Mouse (Mus musculus) left cerebral cortex, postnatal 4 days (tissue): ENCODE data around the gene Iqcj. TPM values are rescaled to one million over a fixed set of nuclear protein-coding genes. Genes with fewer than 3 reads are reported as not detected.

Experiments
- DNase-seq: peaks from one replicate; pipeline ENCODE4 v3.0.0-alpha.2; 2022
- intact Hi-C: fragments of 180-260 bp; cut with DNase I; formaldehyde crosslinking; loops from one replicate; pipeline ENCODE4 v1.15.1; 2025
- total RNA-seq, 2 experiments: library from RNA; stranded (reverse); gene quantifications; 2 replicates each; pipeline ENCODE4 v1.2.3; 2021

Gene Iqcj
- total RNA-seq, 2 experiments from 2014 or later = 3.0 to 4.1 TPM

- DNase-seq = peak; percentile 82
- intact Hi-C loops = no loop called here
These were observed 60.5 kb downstream of the Iqcj start for GRCm38 (mm10) chr3:67952517-67952940.

- intact Hi-C loops = no loop called here
- DNase-seq = no peak
These were observed 62.5 kb downstream of the Iqcj start for GRCm38 (mm10) chr3:67954459-67955065.

DNA sequence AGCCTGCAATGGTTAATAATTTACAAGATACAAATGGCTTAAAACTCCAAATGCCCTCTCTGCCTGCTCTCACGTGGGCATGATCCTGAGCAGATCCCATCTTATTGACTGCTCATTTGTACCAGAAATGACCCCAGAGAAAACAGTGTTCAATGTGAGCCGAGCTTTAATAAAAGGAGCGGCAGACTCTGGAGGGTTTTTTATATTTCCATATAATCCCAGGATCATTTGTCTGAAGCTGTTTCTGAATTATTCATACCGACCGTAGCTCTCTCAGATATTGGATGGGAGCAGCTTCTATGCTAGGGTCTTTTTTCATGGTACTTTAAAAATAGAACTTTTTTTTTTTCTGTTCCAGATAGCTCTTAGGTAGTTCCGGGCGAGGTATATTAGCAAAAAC is 67.7 kb downstream of the Iqcj start:
- DNase-seq = no peak
- intact Hi-C loops = no loop called here

DNA sequence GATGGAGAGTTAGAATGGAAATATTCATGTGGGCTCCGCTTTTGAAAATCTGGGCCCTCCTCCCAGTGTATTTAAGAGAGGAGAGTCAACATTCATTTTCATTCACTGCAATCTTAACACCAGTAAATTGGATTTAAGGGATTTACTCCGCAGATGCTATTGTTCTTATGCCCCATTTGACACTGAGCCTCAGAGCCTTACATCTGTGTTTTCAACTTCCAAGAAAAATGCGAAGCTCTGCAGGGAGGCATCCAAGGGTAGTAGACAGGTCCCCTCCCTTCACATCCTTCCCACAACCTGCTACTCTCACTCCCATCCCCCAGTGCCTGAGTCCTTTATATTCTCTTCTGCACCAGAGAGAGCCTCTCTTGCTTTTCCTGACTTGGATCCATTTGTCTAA is 68.1 kb downstream of the Iqcj start:
- intact Hi-C loops = no loop called here
- DNase-seq = no peak

GRCm38 (mm10) chr3:67960727-67961126 is 68.7 kb downstream of the Iqcj start:
- intact Hi-C loops = no loop called here

DNA sequence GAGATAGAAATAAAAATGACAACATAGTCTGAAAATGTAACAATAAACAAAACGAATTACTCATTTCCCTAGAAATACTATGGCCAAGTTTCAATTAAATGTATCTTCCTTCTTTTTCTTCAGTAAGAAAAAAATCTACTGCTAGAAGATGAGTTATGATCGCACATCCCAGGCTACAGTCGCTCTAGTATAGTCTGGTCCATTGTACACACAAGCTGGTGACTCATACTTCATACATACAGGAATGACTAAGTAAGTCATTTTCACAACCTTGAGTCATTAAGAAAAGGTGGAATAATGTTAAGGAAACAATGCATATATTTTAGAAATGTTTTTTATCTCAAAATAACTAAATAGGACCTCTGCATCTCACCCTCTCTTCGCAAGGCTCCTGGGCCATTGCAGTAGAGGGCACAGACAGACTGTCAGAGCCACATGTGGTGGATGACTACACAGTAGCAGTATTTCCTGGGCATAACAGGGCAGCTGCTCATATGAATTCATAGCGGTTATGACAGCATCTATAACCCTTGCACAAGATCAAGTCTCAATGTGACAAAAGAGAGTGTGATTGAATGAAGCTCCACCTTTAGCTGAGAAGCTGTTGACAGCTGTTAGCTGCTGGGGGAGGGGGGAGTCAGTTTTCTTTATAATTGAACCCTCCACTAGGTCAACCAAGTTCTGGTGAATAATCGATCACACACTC is 70.1 kb downstream of the Iqcj start:
- no peak for DNase-seq
- intact Hi-C loops = no loop called here

More at GRCm38 (mm10) chr3:67960727-67961126, 68.7 kb downstream of the Iqcj start:
- DNase-seq = peak; percentile 49

DNA sequence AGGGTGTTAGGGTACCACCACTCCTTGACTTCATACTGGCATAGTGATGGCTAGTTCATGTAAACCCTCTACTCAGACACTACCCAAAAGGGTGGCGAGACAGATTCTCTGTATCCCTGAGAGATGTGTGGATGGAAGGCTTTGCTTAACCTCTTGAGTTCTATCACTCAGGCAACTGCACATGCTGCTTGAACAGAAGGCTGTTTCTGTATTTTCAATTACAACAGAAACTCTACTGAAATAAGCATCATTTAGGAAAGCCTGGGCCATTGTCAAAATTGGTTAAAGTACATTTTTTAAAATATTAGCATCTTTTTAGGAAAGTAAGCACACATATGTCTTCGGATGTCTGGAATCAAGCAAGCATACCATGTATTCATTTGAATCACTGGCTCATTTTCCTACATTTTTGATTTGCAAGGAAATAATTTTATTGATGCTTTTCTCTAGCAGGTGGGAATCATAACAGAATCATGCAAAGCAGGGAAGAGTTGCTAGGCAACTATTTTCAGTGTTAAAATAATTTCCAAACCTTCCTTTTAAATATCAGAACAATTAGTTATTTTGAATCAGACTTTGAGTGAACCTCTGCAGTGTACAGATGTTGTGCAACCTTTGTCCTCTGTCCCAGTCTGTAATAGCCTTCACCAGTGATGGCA is 82.4 kb downstream of the Iqcj start:
- no peak for DNase-seq
- intact Hi-C loops = no loop called here

DNA sequence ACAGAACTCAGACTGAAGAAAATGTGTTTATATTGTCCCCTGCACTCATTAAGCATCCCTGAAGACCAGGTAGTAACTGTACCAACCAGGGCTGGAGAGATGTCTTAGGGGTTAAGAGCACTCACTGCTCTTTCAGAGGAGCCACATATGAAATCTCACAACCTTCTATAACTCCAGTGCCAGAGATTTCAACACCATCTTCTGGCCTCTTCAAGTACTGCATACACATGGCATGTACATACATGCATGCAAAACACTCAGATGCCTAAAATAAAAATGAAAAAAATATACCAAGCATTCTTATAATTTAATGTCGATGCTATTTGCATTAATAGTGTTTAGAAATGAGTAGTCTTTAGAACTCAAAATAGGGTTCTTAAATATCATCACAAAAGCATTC is 88.0 kb downstream of the Iqcj start:
- DNase-seq = no peak
- intact Hi-C loops = no loop called here

DNA sequence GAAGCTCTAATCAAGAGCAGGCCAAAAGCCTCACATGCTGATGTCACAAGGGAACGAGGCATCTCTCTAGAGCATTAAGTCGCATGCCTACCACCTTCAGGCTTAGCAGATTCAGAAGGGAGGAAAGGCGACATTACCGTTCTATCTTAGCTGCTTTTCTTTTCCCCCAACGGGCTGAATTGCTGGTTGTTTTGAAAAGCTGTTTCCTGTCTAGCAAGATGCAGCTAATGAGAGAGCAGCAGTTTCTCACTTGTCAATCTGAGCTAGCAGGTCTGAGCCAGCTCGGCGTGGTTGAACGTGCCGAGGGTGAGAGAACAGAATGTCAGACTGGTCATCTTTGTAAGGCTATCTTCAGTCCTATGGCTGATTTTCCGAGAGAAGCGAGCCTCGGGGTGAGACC is 91.3 kb downstream of the Iqcj start:
- intact Hi-C loops = no loop called here
- no peak for DNase-seq

GRCm38 (mm10) chr3:68002415-68002814 is 110.4 kb downstream of the Iqcj start:
- intact Hi-C loops = no loop called here
- DNase-seq = no peak

DNA sequence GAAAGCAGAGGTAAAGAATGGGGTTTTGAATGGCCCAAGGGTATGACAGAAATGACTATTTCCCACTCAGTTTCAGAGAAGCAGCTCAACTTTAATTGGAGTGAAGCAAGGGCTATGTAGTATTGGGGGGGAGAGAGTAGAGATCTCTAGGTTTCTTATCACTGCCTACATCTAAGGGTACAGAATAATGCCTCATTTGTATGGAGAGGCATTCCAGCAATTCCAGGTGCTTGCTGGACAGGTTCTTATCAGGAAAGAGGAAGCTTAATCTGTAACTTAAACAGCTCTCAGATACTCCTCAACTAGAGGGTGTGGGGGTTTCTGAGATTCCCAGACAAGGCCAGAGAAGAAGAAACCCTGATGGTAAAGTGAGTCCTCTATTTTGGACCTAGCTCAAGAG is 120.3 kb downstream of the Iqcj start:
- intact Hi-C loops = no loop called here
- DNase-seq = no peak

DNA sequence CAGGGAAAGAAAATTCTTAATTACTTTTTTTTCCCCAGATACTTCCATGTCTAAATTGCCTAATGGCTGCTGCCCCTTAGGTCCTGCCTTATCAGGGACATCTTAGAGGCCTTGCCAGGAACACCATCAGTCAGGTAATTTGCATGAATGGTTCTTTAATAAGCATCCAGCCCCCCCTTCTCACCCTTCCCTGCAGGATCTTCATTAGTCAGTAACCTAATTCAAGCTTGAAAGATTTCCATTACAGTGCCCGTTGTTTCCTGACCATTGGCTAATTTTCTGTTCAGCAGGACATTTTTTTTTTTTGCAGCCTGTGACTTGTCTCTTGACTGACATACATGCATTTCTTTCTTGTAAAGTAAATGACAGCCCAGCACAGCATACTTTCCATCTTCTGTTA is 123.8 kb downstream of the Iqcj start:
- intact Hi-C loops = no loop called here
- DNase-seq = peak; percentile 15

DNA sequence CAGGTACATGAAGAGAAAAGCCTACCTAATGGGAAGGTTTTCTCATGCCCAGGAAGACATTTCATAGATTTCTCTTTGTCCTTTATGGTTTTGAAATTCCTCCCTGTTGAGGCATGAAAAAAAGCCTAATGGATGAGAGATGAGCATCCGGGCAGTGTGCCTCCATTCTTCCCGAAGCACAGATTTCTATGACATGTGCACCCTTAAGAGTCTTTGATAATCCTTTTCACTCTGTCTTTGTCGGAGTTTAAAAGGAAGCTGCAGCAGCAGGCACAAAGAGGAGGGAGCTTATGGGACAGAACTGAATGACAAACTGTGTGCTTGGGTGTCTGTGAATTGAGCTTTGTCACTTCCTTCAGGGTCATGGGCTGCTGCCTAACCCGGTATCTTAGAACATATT is 127.4 kb downstream of the Iqcj start:
- DNase-seq = no peak
- intact Hi-C loops = no loop called here

- intact Hi-C loops = no loop called here
- DNase-seq = peak; percentile 31
These were observed 144.1 kb downstream of the Iqcj start for GRCm38 (mm10) chr3:68036097-68036496.

DNA sequence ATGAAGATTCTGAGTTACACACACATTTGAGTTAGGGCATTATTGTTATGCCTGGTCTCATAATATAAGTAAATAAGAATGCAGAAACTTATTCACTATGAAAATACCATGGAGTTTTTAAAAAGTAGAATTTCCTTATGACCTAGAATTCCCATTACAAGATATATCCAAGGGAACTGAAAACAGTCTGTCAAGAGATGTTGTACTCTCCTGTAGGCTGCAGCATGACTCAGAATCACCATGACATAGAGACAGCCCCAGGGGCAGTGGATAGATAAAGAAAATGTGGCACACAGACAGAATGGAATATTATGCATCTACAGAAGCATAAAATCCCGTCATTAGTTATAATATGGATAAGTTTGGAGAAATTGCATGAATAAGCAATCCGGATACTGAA is 150.9 kb downstream of the Iqcj start:
- intact Hi-C loops = loop anchor here (5.0 to 10.0 kb wide), 2 partner anchors 281 to 528 kb away; partner anchors contain the start of gene Rarres1
- DNase-seq = no peak

DNA sequence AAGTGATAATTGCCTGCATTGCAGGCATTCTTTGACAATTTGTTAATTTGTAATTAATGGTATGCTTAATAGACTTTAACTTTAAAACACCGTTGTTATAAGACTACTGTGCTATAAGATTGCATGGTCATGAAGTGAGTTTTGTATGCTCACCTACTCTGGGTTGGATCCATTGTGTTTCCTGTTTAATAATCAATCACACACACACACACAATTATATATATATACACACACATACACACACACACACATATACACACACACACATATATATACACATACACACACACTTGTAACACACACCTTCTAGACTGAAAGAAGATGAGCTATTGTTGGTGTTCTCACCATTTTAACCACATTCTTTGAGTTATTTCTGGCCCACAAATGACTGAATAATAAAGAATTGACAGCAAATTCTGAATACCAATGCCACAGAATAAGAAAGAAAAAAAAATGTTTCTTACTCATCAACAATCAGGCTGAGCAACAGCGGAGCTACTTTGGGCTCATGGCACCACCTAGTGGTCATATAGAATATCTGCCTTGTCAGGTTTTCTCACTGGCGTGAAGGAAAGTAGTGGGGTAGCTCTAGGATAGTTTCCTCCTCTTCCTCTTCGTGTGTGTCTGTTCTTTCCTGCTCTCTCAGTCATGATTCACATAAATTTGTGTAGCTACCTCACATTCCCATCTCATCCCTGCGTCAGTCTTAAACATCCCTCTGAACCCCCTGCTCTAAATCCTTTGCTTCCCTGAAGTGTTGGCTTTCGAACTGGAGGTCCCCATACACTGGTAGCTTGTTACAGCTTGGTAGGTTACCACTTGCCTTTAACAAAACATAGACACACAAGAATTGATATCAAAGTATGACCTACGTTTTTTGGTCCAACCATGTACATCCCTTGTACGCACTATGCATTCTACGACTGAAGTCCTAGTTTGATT is 153.7 kb downstream of the Iqcj start:
- intact Hi-C loops = loop anchor here (2.0 to 10.0 kb wide), 2 partner anchors 421 to 531 kb away; partner anchors contain the start of gene Rarres1

DNA sequence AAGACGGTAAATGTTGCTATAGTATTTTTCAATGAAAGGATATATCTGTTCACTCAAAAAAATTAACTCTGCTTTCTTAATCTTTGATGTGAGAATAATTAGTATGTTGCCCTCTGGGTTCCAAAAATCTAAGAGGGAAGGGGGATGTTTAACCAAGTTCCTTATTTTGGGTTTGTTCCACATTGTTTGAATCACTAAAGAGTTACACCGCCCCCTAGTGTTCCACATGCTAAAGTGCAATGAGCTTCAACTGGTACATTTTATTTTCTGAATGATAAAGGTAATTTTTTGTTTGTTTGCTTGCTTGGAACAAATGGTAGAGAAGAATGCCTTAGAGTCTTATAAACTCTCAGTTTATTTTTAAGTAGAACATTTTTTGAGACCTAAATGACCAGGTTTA is 161.5 kb downstream of the Iqcj start:
- intact Hi-C loops = loop anchor here (10.0 kb wide), 1 partner anchor 661 kb away; no protein-coding TSS in a partner anchor
- DNase-seq = peak; percentile 12

More for the DNA sequence above, 153.7 kb downstream of the Iqcj start:
- peak; percentile 36 for DNase-seq

GRCm38 (mm10) chr3:68055071-68055470 is 163.1 kb downstream of the Iqcj start:
- DNase-seq = peak; percentile 21
- intact Hi-C loops = loop anchor here (5.0 to 10.0 kb wide), 2 partner anchors 487 to 660 kb away; no protein-coding TSS in a partner anchor

DNA sequence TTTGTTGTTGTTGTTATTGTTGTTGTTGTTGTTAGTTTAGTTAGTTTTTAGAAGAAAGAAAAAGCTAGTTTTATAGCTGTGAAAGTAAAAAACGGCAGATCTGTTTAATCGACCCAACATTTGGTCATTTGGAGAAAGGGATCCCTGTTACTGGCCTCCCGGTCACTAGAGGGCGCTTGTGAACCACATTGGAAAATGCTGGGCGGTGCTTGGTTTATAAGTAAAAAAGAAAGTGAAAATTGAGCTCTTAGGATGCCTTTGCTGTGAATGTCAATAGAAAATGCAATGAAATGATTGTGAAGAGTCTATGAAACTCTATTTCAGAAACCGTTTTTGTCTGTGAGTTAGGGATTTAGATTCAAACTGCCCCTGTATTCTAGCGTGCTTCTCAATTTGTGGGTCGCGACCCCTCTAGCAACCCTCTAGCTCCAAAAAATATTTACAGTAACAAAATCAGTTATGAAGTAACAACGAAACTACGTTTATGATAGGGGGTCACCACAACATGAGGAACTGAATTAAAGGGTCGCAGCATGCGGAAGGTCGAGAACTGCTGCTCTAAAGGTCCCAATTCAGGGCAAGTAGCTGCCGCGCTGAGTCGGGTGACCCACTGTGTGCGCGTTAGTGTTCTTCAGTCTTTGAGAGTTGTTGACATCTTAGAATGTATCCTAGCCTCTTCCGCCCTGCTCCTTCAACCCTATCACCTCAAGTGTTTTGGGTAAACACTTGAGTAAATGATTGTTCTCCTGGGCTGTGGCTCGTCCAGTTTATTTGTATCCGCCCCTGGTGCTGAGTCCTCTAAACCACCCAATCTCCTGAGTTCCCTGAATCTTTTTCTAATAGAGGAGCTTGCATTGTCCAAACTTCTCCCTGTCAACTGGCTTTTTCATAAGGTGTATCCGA is 164.6 kb downstream of the Iqcj start:
- peak; percentile 74 for DNase-seq
- intact Hi-C loops = loop anchor here (5.0 to 10.0 kb wide), 2 partner anchors 486 to 658 kb away; no protein-coding TSS in a partner anchor
